Mouse (Mus musculus) C2C12 (cell line): Measurements from ENCODE around the gene Coq8a.

Experiments
- CEBPB ChIP-seq: IDR thresholded peaks from one replicate; pipeline ENCODE4 v1.6.1; 2011; ENCODE audit warnings: low read depth, mild to moderate bottlenecking, control low read depth, moderate library complexity
- CTCF ChIP-seq: IDR thresholded peaks from one replicate; pipeline ENCODE4 v1.5.1; 2011; ENCODE audit not compliant: control insufficient read depth, insufficient read depth, insufficient read length
- FOSL1 ChIP-seq: IDR thresholded peaks from one replicate; pipeline ENCODE4 v1.8.0; 2011; ENCODE audit warnings: mild to moderate bottlenecking, low read length; ENCODE audit not compliant: poor library complexity, insufficient read depth, severe bottlenecking
- MYOD1 ChIP-seq: IDR thresholded peaks from one replicate; pipeline ENCODE4 v1.6.1; 2011; ENCODE audit warnings: low read depth; ENCODE audit not compliant: control insufficient read depth, insufficient read length
- MYOG ChIP-seq: IDR thresholded peaks from one replicate; pipeline ENCODE4 v1.6.1; 2011; ENCODE audit not compliant: control insufficient read depth, insufficient read length; ENCODE audit errors: extremely low read depth
- USF1 ChIP-seq: IDR thresholded peaks from one replicate; pipeline ENCODE4 v1.6.1; 2011; ENCODE audit warnings: low read depth, mild to moderate bottlenecking, control low read depth, moderate library complexity

GRCm38 (mm10) chr1:180161160-180161559, 38.2 kb downstream of the Coq8a start:
- TF ChIP-seq CTCF: no peak
- TF ChIP-seq CEBPB: no peak
- no peak for TF ChIP-seq MYOD1
- TF ChIP-seq FOSL1: no peak
- TF ChIP-seq USF1: no peak
- no peak for TF ChIP-seq MYOG
